Mouse (Mus musculus): ENCODE measurements around the gene Mospd3. TPM values are rescaled to one million over a fixed set of nuclear protein-coding genes. Genes with fewer than 3 reads are reported as not detected.

Mospd3 gene
- polyA plus RNA-seq, 1 experiment from 2014 or later: 58.5 TPM

GRCm38 (mm10) chr5:137582702-137583101, 18.2 kb downstream of the Mospd3 start:
- DNase-seq (ENCODE audit: low spot score) (no peak), ATAC-seq (replicated peaks; ENCODE audit: low FRiP score) (no peak)
- Histone ChIP-seq H3K4me3 (ENCODE audit: low read depth, low read length) (no peak overlapping the region), H3K4me2 (no peak overlapping the region), H3K9me3 (ENCODE audit: control insufficient read depth, low read length) (no peaks in the 10 kb centered on the region), H3K36me3 (ENCODE audit: control insufficient read depth, insufficient read depth, low read length) (peaks cover 3% of the 10 kb centered on the region; the same call in 1 of the 2 replicates), H3K27me3 (replicated peaks; ENCODE audit: control insufficient read depth, insufficient read depth, low read length) (peaks cover 15% of the 10 kb centered on the region), H3K4me1 (replicated peaks; ENCODE audit: control insufficient read depth, insufficient read depth, low read length) (peaks cover 6% of the 10 kb centered on the region), H3K27ac (ENCODE audit: low read depth, low read length) (no peak overlapping the region), H3K9ac (ENCODE audit: low read depth, low read length) (no peak overlapping the region)
- WGBS: 46% methylated on average over 8 of the region's 8 CpGs

GRCm38 (mm10) chr5:137580246-137580645, 20.6 kb downstream of the Mospd3 start:
- Histone ChIP-seq H3K27ac (ENCODE audit: low read depth, low read length) (no peak overlapping the region), H3K36me3 (ENCODE audit: control insufficient read depth, insufficient read depth, low read length) (peaks cover 4% of the 10 kb centered on the region; the same call in 1 of the 2 replicates)
- no peak for ATAC-seq (replicated peaks; ENCODE audit: low FRiP score)

GRCm38 (mm10) chr5:137574470-137574901, 26.4 kb downstream of the Mospd3 start:
- Histone ChIP-seq H3K27ac (ENCODE audit: low read depth, low read length) (no peak overlapping the region), H3K4me1 (replicated peaks; ENCODE audit: control insufficient read depth, insufficient read depth, low read length) (peaks cover 23% of the 10 kb centered on the region), H3K4me2 (peak overlapping the region; percentile 55), H3K9me3 (ENCODE audit: control insufficient read depth, low read length) (no peaks in the 10 kb centered on the region), H3K9ac (ENCODE audit: low read depth, low read length) (no peak overlapping the region), H3K36me3 (ENCODE audit: control insufficient read depth, insufficient read depth, low read length) (peaks cover 7% of the 10 kb centered on the region; the same call in 1 of the 2 replicates), H3K27me3 (replicated peaks; ENCODE audit: control insufficient read depth, insufficient read depth, low read length) (no peaks in the 10 kb centered on the region), H3K4me3 (ENCODE audit: low read depth, low read length) (peak overlapping the region; percentile 14; the same call in 1 of the 2 replicates)
- no peak for DNase-seq (ENCODE audit: low spot score)
- WGBS: 20% methylated on average over 27 of the region's 27 CpGs
- no peak for ATAC-seq (replicated peaks; ENCODE audit: low FRiP score)

More at GRCm38 (mm10) chr5:137580246-137580645, 20.6 kb downstream of the Mospd3 start:
- no peaks in the 10 kb centered on the region for H3K9me3 ChIP-seq (ENCODE audit: control insufficient read depth, low read length)
- H3K9ac ChIP-seq (ENCODE audit: low read depth, low read length): no peak overlapping the region
- peaks cover 15% of the 10 kb centered on the region for H3K27me3 ChIP-seq (replicated peaks; ENCODE audit: control insufficient read depth, insufficient read depth, low read length)
- H3K4me2 ChIP-seq: no peak overlapping the region
- 57% methylated on average over 6 of the region's 6 CpGs for WGBS
- peaks cover 6% of the 10 kb centered on the region for H3K4me1 ChIP-seq (replicated peaks; ENCODE audit: control insufficient read depth, insufficient read depth, low read length)
- no peak overlapping the region for H3K4me3 ChIP-seq (ENCODE audit: low read depth, low read length)
- DNase-seq (ENCODE audit: low spot score): no peak

GRCm38 (mm10) chr5:137570691-137571586, 29.9 kb downstream of the Mospd3 start:
- peak overlapping the region; percentile 95 for H3K4me2 ChIP-seq
- H3K4me3 ChIP-seq (ENCODE audit: low read depth, low read length): peak overlapping the region; percentile 58
- H3K9ac ChIP-seq (ENCODE audit: low read depth, low read length): peak overlapping the region; percentile 71
- no peaks in the 10 kb centered on the region for H3K9me3 ChIP-seq (ENCODE audit: control insufficient read depth, low read length)
- ATAC-seq (replicated peaks; ENCODE audit: low FRiP score): peak; percentile 94
- WGBS: 31% methylated on average over 17 of the region's 17 CpGs
- H3K36me3 ChIP-seq (ENCODE audit: control insufficient read depth, insufficient read depth, low read length): peaks cover 3% of the 10 kb centered on the region; the same call in 1 of the 2 replicates
- no peaks in the 10 kb centered on the region for H3K27me3 ChIP-seq (replicated peaks; ENCODE audit: control insufficient read depth, insufficient read depth, low read length)
- peaks cover 32% of the 10 kb centered on the region for H3K4me1 ChIP-seq (replicated peaks; ENCODE audit: control insufficient read depth, insufficient read depth, low read length)
- peak; percentile 72 for DNase-seq (ENCODE audit: low spot score)
- H3K27ac ChIP-seq (ENCODE audit: low read depth, low read length): peak overlapping the region; percentile 91

- no peak for ATAC-seq (replicated peaks; ENCODE audit: low FRiP score)
- peak overlapping the region; percentile 95 for H3K4me2 ChIP-seq
- peak overlapping the region; percentile 67 for H3K9ac ChIP-seq (ENCODE audit: low read depth, low read length)
- H3K36me3 ChIP-seq (ENCODE audit: control insufficient read depth, insufficient read depth, low read length): peaks cover 3% of the 10 kb centered on the region; the same call in 1 of the 2 replicates
- peaks cover 32% of the 10 kb centered on the region for H3K4me1 ChIP-seq (replicated peaks; ENCODE audit: control insufficient read depth, insufficient read depth, low read length)
- H3K27me3 ChIP-seq (replicated peaks; ENCODE audit: control insufficient read depth, insufficient read depth, low read length): no peaks in the 10 kb centered on the region
- 25% methylated on average over 7 of the region's 7 CpGs for WGBS
- no peaks in the 10 kb centered on the region for H3K9me3 ChIP-seq (ENCODE audit: control insufficient read depth, low read length)
- peak; percentile 49 for DNase-seq (ENCODE audit: low spot score)
- H3K27ac ChIP-seq (ENCODE audit: low read depth, low read length): peak overlapping the region; percentile 91
- peak overlapping the region; percentile 58 for H3K4me3 ChIP-seq (ENCODE audit: low read depth, low read length)
Observed at GRCm38 (mm10) chr5:137570181-137570580, 30.7 kb downstream of the Mospd3 start.

- peak within 1 kb of the TSS; percentile 91 for H3K27ac ChIP-seq (ENCODE audit: low read depth, low read length)
Observed at GRCm38 (mm10) chr5:137569665-137570064, 31.2 kb downstream of the Mospd3 start, which contains the start of gene Tfr2. Gene Tfr2 (plus strand): TSS chr5:137569840.

GRCm38 (mm10) chr5:137569031-137569430, 31.8 kb downstream of the Mospd3 start:
- ATAC-seq (replicated peaks; ENCODE audit: low FRiP score) (no peak), DNase-seq (ENCODE audit: low spot score) (no peak)
- Histone ChIP-seq H3K9me3 (ENCODE audit: control insufficient read depth, low read length) (no peaks in the 10 kb centered on the region), H3K4me3 (ENCODE audit: low read depth, low read length) (peak overlapping the region; percentile 58), H3K4me2 (peak overlapping the region; percentile 95), H3K4me1 (replicated peaks; ENCODE audit: control insufficient read depth, insufficient read depth, low read length) (peaks cover 25% of the 10 kb centered on the region), H3K9ac (ENCODE audit: low read depth, low read length) (0 out of 2 replicates have a peak overlapping the region, but pooled peaks have one; percentile 67), H3K27me3 (replicated peaks; ENCODE audit: control insufficient read depth, insufficient read depth, low read length) (no peaks in the 10 kb centered on the region), H3K27ac (ENCODE audit: low read depth, low read length) (peak overlapping the region; percentile 48; the same call in 1 of the 2 replicates), H3K36me3 (ENCODE audit: control insufficient read depth, insufficient read depth, low read length) (no peaks in the 10 kb centered on the region)
- 60% methylated on average over 12 of the region's 12 CpGs for WGBS

More at GRCm38 (mm10) chr5:137569665-137570064, 31.2 kb downstream of the Mospd3 start, which contains the start of gene Tfr2:
- 13% methylated on average over 9 of the region's 9 CpGs for WGBS
- peaks cover 32% of the 10 kb centered on the region for H3K4me1 ChIP-seq (replicated peaks; ENCODE audit: control insufficient read depth, insufficient read depth, low read length)
- H3K9ac ChIP-seq (ENCODE audit: low read depth, low read length): peak within 1 kb of the TSS; percentile 67
- H3K4me3 ChIP-seq (ENCODE audit: low read depth, low read length): peak within 1 kb of the TSS; percentile 58
- H3K9me3 ChIP-seq (ENCODE audit: control insufficient read depth, low read length): no peaks in the 10 kb centered on the region
- ATAC-seq (replicated peaks; ENCODE audit: low FRiP score) (peak; percentile 82), DNase-seq (ENCODE audit: low spot score) (peak; percentile 84)
- H3K27me3 ChIP-seq (replicated peaks; ENCODE audit: control insufficient read depth, insufficient read depth, low read length): no peaks in the 10 kb centered on the region
- H3K36me3 ChIP-seq (ENCODE audit: control insufficient read depth, insufficient read depth, low read length): no peaks in the 10 kb centered on the region; the same call in 1 of the 2 replicates
- H3K4me2 ChIP-seq: peak within 1 kb of the TSS; percentile 95

GRCm38 (mm10) chr5:137568223-137568798, 32.5 kb downstream of the Mospd3 start:
- no peaks in the 10 kb centered on the region for H3K9me3 ChIP-seq (ENCODE audit: control insufficient read depth, low read length)
- H3K4me2 ChIP-seq: no peak overlapping the region
- no peaks in the 10 kb centered on the region for H3K27me3 ChIP-seq (replicated peaks; ENCODE audit: control insufficient read depth, insufficient read depth, low read length)
- no peak overlapping the region for H3K9ac ChIP-seq (ENCODE audit: low read depth, low read length)
- H3K4me1 ChIP-seq (replicated peaks; ENCODE audit: control insufficient read depth, insufficient read depth, low read length): peaks cover 25% of the 10 kb centered on the region
- ATAC-seq (replicated peaks; ENCODE audit: low FRiP score): no peak
- H3K27ac ChIP-seq (ENCODE audit: low read depth, low read length): no peak overlapping the region; the same call in 1 of the 2 replicates
- WGBS: 76% methylated on average over 8 of the region's 8 CpGs
- H3K36me3 ChIP-seq (ENCODE audit: control insufficient read depth, insufficient read depth, low read length): no peaks in the 10 kb centered on the region
- H3K4me3 ChIP-seq (ENCODE audit: low read depth, low read length): no peak overlapping the region
- no peak for DNase-seq (ENCODE audit: low spot score)
